Comparison of ENCODE assay signal across 15 mouse cellular contexts in the genomic region with DNA sequence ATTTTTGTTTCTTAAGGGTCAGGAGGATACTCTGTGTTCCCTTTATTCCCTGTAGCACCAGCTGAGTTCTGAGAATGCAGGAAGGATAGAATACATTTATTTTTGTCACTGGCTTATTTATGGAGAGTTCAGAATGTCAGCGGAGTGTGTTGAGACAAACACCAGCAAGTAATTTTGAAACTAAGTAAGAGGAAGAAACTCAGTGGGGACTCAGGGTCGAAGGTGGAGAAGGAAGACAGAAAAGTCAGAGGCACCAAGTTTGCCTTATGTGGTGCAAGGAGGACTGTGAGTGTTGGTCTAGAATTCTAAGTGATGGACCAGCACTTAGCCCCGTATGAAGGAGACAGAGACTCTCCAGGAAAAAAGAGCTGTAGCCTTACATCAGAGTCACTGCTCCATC.
"Had no signal": no experiment of that assay in that cellular context is flagged by ENCODE, and none has a peak within 500 bp of the region (broad histone marks: within the 10 kb centered on the region; RNA-seq: fewer than 3 reads in every experiment).

No protein-coding gene starts in this region.

- ATAC-seq: midbrain, embryonic 16.5 days had no signal

- H3K4me3 ChIP-seq: midbrain, embryonic 10.5 days; midbrain, embryonic 12.5 days; myocyte; neural tube, embryonic 12.5 days; stomach, embryonic 15.5 days had no signal

- H3K27me3 ChIP-seq: midbrain, embryonic 12.5 days; neural tube, embryonic 12.5 days; stomach, embryonic 15.5 days had no signal

- H3K36me3 ChIP-seq: midbrain, embryonic 10.5 days; midbrain, embryonic 12.5 days; neural tube, embryonic 12.5 days; stomach, embryonic 15.5 days had no signal

- H3K27ac ChIP-seq: midbrain, embryonic 10.5 days; midbrain, embryonic 12.5 days; neural tube, embryonic 12.5 days; stomach, embryonic 15.5 days; stomach, postnatal 0 days had no signal

- H3K9ac ChIP-seq: lung, embryonic 14.5 days; midbrain, embryonic 12.5 days; neural tube, embryonic 12.5 days; stomach, embryonic 15.5 days had no signal

- H3K4me1 ChIP-seq: midbrain, embryonic 10.5 days; midbrain, embryonic 12.5 days; neural tube, embryonic 12.5 days; stomach, embryonic 15.5 days had no signal

- H3K9me3 ChIP-seq: midbrain, embryonic 10.5 days; midbrain, embryonic 12.5 days; neural tube, embryonic 12.5 days; stomach, embryonic 15.5 days had no signal

- DNase-seq: lung, adult 18-20 months; lung, embryonic 14.5 days; lung, postnatal 10 days; lung, postnatal 4 days; midbrain, embryonic 14.5 days; right cerebral cortex, postnatal 14 days; thymus, adult 2 months; thymus, postnatal 36 days had no signal

- H3K4me2 ChIP-seq: lung, embryonic 14.5 days; midbrain, embryonic 12.5 days; neural tube, embryonic 12.5 days; stomach, embryonic 15.5 days had no signal
